Mouse (Mus musculus) intestine, embryonic 15.5 days (tissue): ENCODE measurements at regions not wholly inside any gene's neighbourhood (a gene's known extent, or its start where the extent isn't known, plus 50 kb on each side); places are given as distances from the start of the nearest gene placed in this dataset.

Experiments
- ATAC-seq: fragments of 200-750 bp; cut with Nextera tagmentation; 2 replicates; pipeline ENCODE4 v1.8.0; 2017; ENCODE audit warnings: moderate TSS enrichment, moderate library complexity
- H3K27ac ChIP-seq: fragments of 300-500 bp; sonication (generic); 2 replicates; pipeline ENCODE4 v1.5.1; 2015; ENCODE audit warnings: mild to moderate bottlenecking, inconsistent platforms
- H3K27me3 ChIP-seq: fragments of 300-500 bp; sonication (generic); replicated peaks from 2 replicates; pipeline ENCODE4 v1.6.1; 2015; ENCODE audit warnings: inconsistent platforms
- H3K36me3 ChIP-seq: fragments of 300-500 bp; sonication (generic); 2 replicates; pipeline ENCODE4 v1.6.1; 2015; ENCODE audit warnings: inconsistent platforms
- H3K4me1 ChIP-seq: fragments of 300-500 bp; sonication (generic); replicated peaks from 2 replicates; pipeline ENCODE4 v1.6.1; 2015; ENCODE audit warnings: inconsistent platforms
- H3K4me2 ChIP-seq: fragments of 300-500 bp; sonication (generic); replicated peaks from 2 replicates; pipeline ENCODE4 v1.6.1; 2015; ENCODE audit warnings: mild to moderate bottlenecking, inconsistent platforms
- H3K4me3 ChIP-seq: fragments of 300-500 bp; sonication (generic); replicated peaks from 2 replicates; pipeline ENCODE4 v1.5.1; 2015; ENCODE audit warnings: inconsistent platforms
- H3K9ac ChIP-seq: fragments of 300-500 bp; sonication (generic); 2 replicates; pipeline ENCODE4 v1.6.1; 2015; ENCODE audit warnings: inconsistent platforms
- H3K9me3 ChIP-seq: fragments of 300-500 bp; sonication (generic); 2 replicates; pipeline ENCODE4 v1.6.1; 2016; ENCODE audit warnings: inconsistent platforms
- WGBS: fragments of 180-500 bp; shearing (Covaris S2); methylation state at CpG from one replicate; pipeline ENCODE4 v1.1.7; 2015; 5-methylcytosine and 5-hydroxymethylcytosine counted together

- no peaks in the 10 kb centered on the region for H3K27me3 ChIP-seq
- H3K4me1 ChIP-seq, result no peaks in the 10 kb centered on the region
- no peak overlapping the region for H3K4me2 ChIP-seq
- no peaks in the 10 kb centered on the region for H3K36me3 ChIP-seq
- no peak overlapping the region for H3K9ac ChIP-seq
- H3K27ac ChIP-seq, result no peak overlapping the region
- no peaks in the 10 kb centered on the region for H3K9me3 ChIP-seq
- H3K4me3 ChIP-seq, result no peak overlapping the region
- WGBS, result 42% methylated on average over 2 of the region's 2 CpGs
- no peak for ATAC-seq
These were observed 75.5 kb downstream of the Trib2 start for GRCm38 (mm10) chr12:15741219-15741618.

GRCm38 (mm10) chr12:15738989-15739388 lies 77.7 kb downstream of the Trib2 start:
- ATAC-seq, result peak; percentile 23; the same call in 1 of the 2 replicates
- H3K4me2 ChIP-seq, result no peak overlapping the region

GRCm38 (mm10) chr12:15731261-15731660 lies 85.5 kb downstream of the Trib2 start:
- ATAC-seq, result no peak
- Histone ChIP-seq H3K27me3 (no peaks in the 10 kb centered on the region), H3K9me3 (no peaks in the 10 kb centered on the region), H3K36me3 (no peaks in the 10 kb centered on the region), H3K4me2 (no peak overlapping the region), H3K4me1 (no peaks in the 10 kb centered on the region), H3K4me3 (no peak overlapping the region), H3K9ac (no peak overlapping the region), H3K27ac (no peak overlapping the region)
- WGBS, result 56% methylated on average over 3 of the region's 3 CpGs

More at GRCm38 (mm10) chr12:15738989-15739388, 77.7 kb downstream of the Trib2 start:
- Histone ChIP-seq H3K27ac (no peak overlapping the region), H3K9me3 (no peaks in the 10 kb centered on the region), H3K36me3 (no peaks in the 10 kb centered on the region), H3K4me1 (no peaks in the 10 kb centered on the region), H3K27me3 (no peaks in the 10 kb centered on the region), H3K4me3 (no peak overlapping the region), H3K9ac (no peak overlapping the region)
- WGBS, result 31% methylated on average over 4 of the region's 4 CpGs

- Histone ChIP-seq H3K4me1 (no peaks in the 10 kb centered on the region), H3K36me3 (no peaks in the 10 kb centered on the region), H3K9ac (no peak overlapping the region), H3K27me3 (no peaks in the 10 kb centered on the region), H3K9me3 (no peaks in the 10 kb centered on the region), H3K4me2 (no peak overlapping the region), H3K4me3 (no peak overlapping the region), H3K27ac (no peak overlapping the region)
- WGBS, result 76% methylated on average over 3 of the region's 3 CpGs
- ATAC-seq, result no peak
These were observed 87.0 kb downstream of the Trib2 start for GRCm38 (mm10) chr12:15729696-15730095.

GRCm38 (mm10) chr12:15723529-15723928 lies 93.2 kb downstream of the Trib2 start:
- Histone ChIP-seq H3K4me3 (no peak overlapping the region), H3K9ac (no peak overlapping the region), H3K27ac (no peak overlapping the region), H3K9me3 (no peaks in the 10 kb centered on the region), H3K36me3 (no peaks in the 10 kb centered on the region), H3K4me2 (no peak overlapping the region), H3K27me3 (no peaks in the 10 kb centered on the region), H3K4me1 (no peaks in the 10 kb centered on the region)
- no peak for ATAC-seq
- 67% methylated on average over 6 of the region's 6 CpGs for WGBS

- H3K4me3 ChIP-seq, result no peak overlapping the region
- 79% methylated on average over 2 of the region's 2 CpGs for WGBS
These were observed 94.6 kb downstream of the Trib2 start for GRCm38 (mm10) chr12:15722161-15722560.

GRCm38 (mm10) chr12:15720171-15720570 lies 96.6 kb downstream of the Trib2 start:
- no peaks in the 10 kb centered on the region for H3K4me1 ChIP-seq
- no peak overlapping the region for H3K4me3 ChIP-seq
- H3K9me3 ChIP-seq, result no peaks in the 10 kb centered on the region
- WGBS, result 84% methylated on average over 6 of the region's 6 CpGs
- no peaks in the 10 kb centered on the region for H3K36me3 ChIP-seq
- no peak overlapping the region for H3K27ac ChIP-seq
- H3K9ac ChIP-seq, result no peak overlapping the region
- ATAC-seq, result no peak
- no peaks in the 10 kb centered on the region for H3K27me3 ChIP-seq
- no peak overlapping the region for H3K4me2 ChIP-seq

More at GRCm38 (mm10) chr12:15722161-15722560, 94.6 kb downstream of the Trib2 start:
- Histone ChIP-seq H3K9ac (no peak overlapping the region), H3K27me3 (no peaks in the 10 kb centered on the region), H3K4me2 (no peak overlapping the region), H3K4me1 (no peaks in the 10 kb centered on the region), H3K27ac (no peak overlapping the region), H3K9me3 (no peaks in the 10 kb centered on the region), H3K36me3 (no peaks in the 10 kb centered on the region)
- ATAC-seq, result no peak

- H3K9me3 ChIP-seq, result no peaks in the 10 kb centered on the region
- H3K4me3 ChIP-seq, result no peak overlapping the region
- H3K9ac ChIP-seq, result no peak overlapping the region
- no peaks in the 10 kb centered on the region for H3K27me3 ChIP-seq
- H3K4me2 ChIP-seq, result no peak overlapping the region
- no peaks in the 10 kb centered on the region for H3K36me3 ChIP-seq
- WGBS, result 59% methylated on average over 1 of the region's 1 CpGs
- no peaks in the 10 kb centered on the region for H3K4me1 ChIP-seq
- no peak overlapping the region for H3K27ac ChIP-seq
- no peak for ATAC-seq
These were observed 97.9 kb downstream of the Trib2 start for GRCm38 (mm10) chr12:15718827-15719226.

GRCm38 (mm10) chr12:15717989-15718388 lies 98.7 kb downstream of the Trib2 start:
- no peak overlapping the region for H3K4me3 ChIP-seq
- no peak overlapping the region for H3K27ac ChIP-seq
- H3K36me3 ChIP-seq, result no peaks in the 10 kb centered on the region
- ATAC-seq, result no peak
- 75% methylated on average over 6 of the region's 6 CpGs for WGBS
- H3K9ac ChIP-seq, result no peak overlapping the region
- no peaks in the 10 kb centered on the region for H3K4me1 ChIP-seq
- no peaks in the 10 kb centered on the region for H3K9me3 ChIP-seq
- no peaks in the 10 kb centered on the region for H3K27me3 ChIP-seq
- no peak overlapping the region for H3K4me2 ChIP-seq

- no peak overlapping the region for H3K4me3 ChIP-seq
- 58% methylated on average over 3 of the region's 3 CpGs for WGBS
- no peaks in the 10 kb centered on the region for H3K27me3 ChIP-seq
- no peaks in the 10 kb centered on the region for H3K9me3 ChIP-seq
- H3K9ac ChIP-seq, result no peak overlapping the region
- H3K4me2 ChIP-seq, result no peak overlapping the region
- H3K36me3 ChIP-seq, result no peaks in the 10 kb centered on the region
- no peak overlapping the region for H3K27ac ChIP-seq
- no peaks in the 10 kb centered on the region for H3K4me1 ChIP-seq
- no peak for ATAC-seq
These were observed 99.4 kb downstream of the Trib2 start for GRCm38 (mm10) chr12:15717342-15717741.

GRCm38 (mm10) chr12:15713623-15714022 lies 103.1 kb downstream of the Trib2 start:
- no peak for ATAC-seq
- whole genome bisulfite sequencing, result 87% methylated on average over 2 of the region's 2 CpGs

GRCm38 (mm10) chr12:15707570-15708095 lies 109.1 kb downstream of the Trib2 start:
- H3K4me3 ChIP-seq, result no peak overlapping the region
- no peaks in the 10 kb centered on the region for H3K36me3 ChIP-seq
- WGBS, result 84% methylated on average over 6 of the region's 6 CpGs
- no peaks in the 10 kb centered on the region for H3K4me1 ChIP-seq
- no peaks in the 10 kb centered on the region for H3K9me3 ChIP-seq
- H3K4me2 ChIP-seq, result no peak overlapping the region
- H3K27me3 ChIP-seq, result no peaks in the 10 kb centered on the region
- no peak overlapping the region for H3K9ac ChIP-seq
- H3K27ac ChIP-seq, result no peak overlapping the region
- ATAC-seq, result no peak

More at GRCm38 (mm10) chr12:15713623-15714022, 103.1 kb downstream of the Trib2 start:
- no peaks in the 10 kb centered on the region for H3K36me3 ChIP-seq
- no peak overlapping the region for H3K4me3 ChIP-seq
- no peaks in the 10 kb centered on the region for H3K27me3 ChIP-seq
- no peaks in the 10 kb centered on the region for H3K4me1 ChIP-seq
- H3K9me3 ChIP-seq, result no peaks in the 10 kb centered on the region
- H3K27ac ChIP-seq, result no peak overlapping the region
- H3K4me2 ChIP-seq, result no peak overlapping the region
- H3K9ac ChIP-seq, result no peak overlapping the region

- no peak overlapping the region for H3K4me2 ChIP-seq
- peak; percentile 86 for ATAC-seq
- H3K36me3 ChIP-seq, result no peaks in the 10 kb centered on the region
- H3K27ac ChIP-seq, result no peak overlapping the region
- H3K4me3 ChIP-seq, result no peak overlapping the region
- H3K4me1 ChIP-seq, result no peaks in the 10 kb centered on the region
- WGBS, result 21% methylated on average over 5 of the region's 5 CpGs
- no peaks in the 10 kb centered on the region for H3K9me3 ChIP-seq
- no peaks in the 10 kb centered on the region for H3K27me3 ChIP-seq
- no peak overlapping the region for H3K9ac ChIP-seq
These were observed 112.3 kb downstream of the Trib2 start for GRCm38 (mm10) chr12:15704412-15704811.
